Mouse (Mus musculus): ENCODE measurements around the gene Rpap2. TPM values are rescaled to one million over a fixed set of nuclear protein-coding genes. Genes with fewer than 3 reads are reported as not detected.

Gene Rpap2
- polyA plus RNA-seq, 1 experiment from 2014 or later = 18.3 TPM

GRCm38 (mm10) chr5:107598380-107598779, 1.2 kb downstream of the Rpap2 start:
- peak overlapping the region; percentile 76 for H3K4me2 ChIP-seq (ENCODE audit: low read length)
- H3K27me3 ChIP-seq (ENCODE audit: insufficient read depth, low read length) = no peaks in the 10 kb centered on the region
- H3K36me3 ChIP-seq (ENCODE audit: insufficient read depth, low read length) = peaks cover 11% of the 10 kb centered on the region
- ATAC-seq (replicated peaks; ENCODE audit: low FRiP score, low read depth) = no peak
- DNase-seq (ENCODE audit: low spot score) = peak; percentile 13
- peak overlapping the region; percentile 74; the same call in 1 of the 2 replicates for H3K4me3 ChIP-seq (replicated peaks; ENCODE audit: low read depth, low read length)
- H3K9ac ChIP-seq (ENCODE audit: low read depth, low read length) = peak overlapping the region; percentile 83; the same call in 1 of the 2 replicates
- H3K9me3 ChIP-seq (replicated peaks; ENCODE audit: low read length) = no peaks in the 10 kb centered on the region
- H3K4me1 ChIP-seq (replicated peaks; ENCODE audit: insufficient read depth, low read length) = no peaks in the 10 kb centered on the region
- H3K27ac ChIP-seq = no peak overlapping the region
- 18% methylated on average over 4 of the region's 4 CpGs for WGBS
- TF ChIP-seq CTCF (IDR thresholded peaks at IDR 0.05; ENCODE audit: low read depth) = no peak

GRCm38 (mm10) chr5:107611224-107611623, 14.1 kb downstream of the Rpap2 start:
- peak; percentile 92 for TF ChIP-seq CTCF (IDR thresholded peaks at IDR 0.05; ENCODE audit: low read depth)
- Histone ChIP-seq H3K4me3 (replicated peaks; ENCODE audit: low read depth, low read length) (no peak overlapping the region), H3K4me1 (replicated peaks; ENCODE audit: insufficient read depth, low read length) (no peaks in the 10 kb centered on the region), H3K9ac (ENCODE audit: low read depth, low read length) (no peak overlapping the region), H3K27ac (no peak overlapping the region), H3K4me2 (ENCODE audit: low read length) (no peak overlapping the region), H3K9me3 (replicated peaks; ENCODE audit: low read length) (no peaks in the 10 kb centered on the region), H3K36me3 (ENCODE audit: insufficient read depth, low read length) (peaks cover 12% of the 10 kb centered on the region), H3K27me3 (ENCODE audit: insufficient read depth, low read length) (no peaks in the 10 kb centered on the region)
- ATAC-seq (replicated peaks; ENCODE audit: low FRiP score, low read depth) (no peak), DNase-seq (ENCODE audit: low spot score) (peak; percentile 85)
- WGBS = 4% methylated on average over 2 of the region's 2 CpGs

- no peaks in the 10 kb centered on the region for H3K9me3 ChIP-seq (replicated peaks; ENCODE audit: low read length)
- no peak overlapping the region for H3K27ac ChIP-seq
- H3K4me3 ChIP-seq (replicated peaks; ENCODE audit: low read depth, low read length) = no peak overlapping the region
- H3K27me3 ChIP-seq (ENCODE audit: insufficient read depth, low read length) = no peaks in the 10 kb centered on the region
- H3K4me2 ChIP-seq (ENCODE audit: low read length) = no peak overlapping the region
- no peak for TF ChIP-seq CTCF (IDR thresholded peaks at IDR 0.05; ENCODE audit: low read depth)
- H3K4me1 ChIP-seq (replicated peaks; ENCODE audit: insufficient read depth, low read length) = no peaks in the 10 kb centered on the region
- peaks cover 21% of the 10 kb centered on the region for H3K36me3 ChIP-seq (ENCODE audit: insufficient read depth, low read length)
- DNase-seq (ENCODE audit: low spot score) = no peak
- no peak overlapping the region for H3K9ac ChIP-seq (ENCODE audit: low read depth, low read length)
- WGBS = 65% methylated on average over 6 of the region's 6 CpGs
- no peak for ATAC-seq (replicated peaks; ENCODE audit: low FRiP score, low read depth)
Measured at GRCm38 (mm10) chr5:107617986-107618385, 20.8 kb downstream of the Rpap2 start.

- H3K4me3 ChIP-seq (replicated peaks; ENCODE audit: low read depth, low read length) = no peak overlapping the region
Measured at GRCm38 (mm10) chr5:107621327-107621726, 24.2 kb downstream of the Rpap2 start.

GRCm38 (mm10) chr5:107633651-107634050, 36.5 kb downstream of the Rpap2 start:
- Histone ChIP-seq H3K4me3 (replicated peaks; ENCODE audit: low read depth, low read length) (no peak overlapping the region), H3K36me3 (ENCODE audit: insufficient read depth, low read length) (peaks cover 17% of the 10 kb centered on the region; the same call in 1 of the 2 replicates)
- ATAC-seq (replicated peaks; ENCODE audit: low FRiP score, low read depth) = no peak

More at GRCm38 (mm10) chr5:107621327-107621726, 24.2 kb downstream of the Rpap2 start:
- Histone ChIP-seq H3K27me3 (ENCODE audit: insufficient read depth, low read length) (no peaks in the 10 kb centered on the region), H3K4me1 (replicated peaks; ENCODE audit: insufficient read depth, low read length) (no peaks in the 10 kb centered on the region), H3K36me3 (ENCODE audit: insufficient read depth, low read length) (0 out of 2 replicates have a peak, but pooled peaks cover 9% of the 10 kb centered on the region), H3K4me2 (ENCODE audit: low read length) (no peak overlapping the region), H3K27ac (no peak overlapping the region), H3K9me3 (replicated peaks; ENCODE audit: low read length) (no peaks in the 10 kb centered on the region), H3K9ac (ENCODE audit: low read depth, low read length) (no peak overlapping the region)
- TF ChIP-seq CTCF (IDR thresholded peaks at IDR 0.05; ENCODE audit: low read depth) = no peak
- WGBS = 90% methylated on average over 3 of the region's 3 CpGs
- no peak for DNase-seq (ENCODE audit: low spot score)
- no peak for ATAC-seq (replicated peaks; ENCODE audit: low FRiP score, low read depth)

GRCm38 (mm10) chr5:107637106-107637505, 39.9 kb downstream of the Rpap2 start:
- no peak overlapping the region for H3K4me3 ChIP-seq (replicated peaks; ENCODE audit: low read depth, low read length)
- no peaks in the 10 kb centered on the region for H3K27me3 ChIP-seq (ENCODE audit: insufficient read depth, low read length)
- H3K9ac ChIP-seq (ENCODE audit: low read depth, low read length) = no peak overlapping the region
- no peaks in the 10 kb centered on the region for H3K4me1 ChIP-seq (replicated peaks; ENCODE audit: insufficient read depth, low read length)
- peaks cover 6% of the 10 kb centered on the region; the same call in 1 of the 2 replicates for H3K36me3 ChIP-seq (ENCODE audit: insufficient read depth, low read length)
- no peak overlapping the region for H3K4me2 ChIP-seq (ENCODE audit: low read length)
- DNase-seq (ENCODE audit: low spot score) = no peak
- no peak for ATAC-seq (replicated peaks; ENCODE audit: low FRiP score, low read depth)
- TF ChIP-seq CTCF (IDR thresholded peaks at IDR 0.05; ENCODE audit: low read depth) = no peak
- no peaks in the 10 kb centered on the region for H3K9me3 ChIP-seq (replicated peaks; ENCODE audit: low read length)
- 58% methylated on average over 1 of the region's 1 CpGs for WGBS
- no peak overlapping the region for H3K27ac ChIP-seq

More at GRCm38 (mm10) chr5:107633651-107634050, 36.5 kb downstream of the Rpap2 start:
- WGBS = 95% methylated on average over 4 of the region's 4 CpGs
- H3K9ac ChIP-seq (ENCODE audit: low read depth, low read length) = no peak overlapping the region
- no peaks in the 10 kb centered on the region for H3K4me1 ChIP-seq (replicated peaks; ENCODE audit: insufficient read depth, low read length)
- H3K27ac ChIP-seq = no peak overlapping the region
- H3K27me3 ChIP-seq (ENCODE audit: insufficient read depth, low read length) = no peaks in the 10 kb centered on the region
- no peaks in the 10 kb centered on the region for H3K9me3 ChIP-seq (replicated peaks; ENCODE audit: low read length)
- H3K4me2 ChIP-seq (ENCODE audit: low read length) = no peak overlapping the region
- no peak for DNase-seq (ENCODE audit: low spot score)
- TF ChIP-seq CTCF (IDR thresholded peaks at IDR 0.05; ENCODE audit: low read depth) = no peak

GRCm38 (mm10) chr5:107638366-107638765, 41.2 kb downstream of the Rpap2 start:
- ATAC-seq (replicated peaks; ENCODE audit: low FRiP score, low read depth) (no peak), DNase-seq (ENCODE audit: low spot score) (no peak)
- H3K4me2 ChIP-seq (ENCODE audit: low read length) = no peak overlapping the region
- no peak for TF ChIP-seq CTCF (IDR thresholded peaks at IDR 0.05; ENCODE audit: low read depth)
- H3K36me3 ChIP-seq (ENCODE audit: insufficient read depth, low read length) = peaks cover 6% of the 10 kb centered on the region; the same call in 1 of the 2 replicates
- H3K4me1 ChIP-seq (replicated peaks; ENCODE audit: insufficient read depth, low read length) = no peaks in the 10 kb centered on the region
- H3K9ac ChIP-seq (ENCODE audit: low read depth, low read length) = no peak overlapping the region
- 58% methylated on average over 8 of the region's 8 CpGs for whole genome bisulfite sequencing
- H3K27ac ChIP-seq = no peak overlapping the region
- H3K9me3 ChIP-seq (replicated peaks; ENCODE audit: low read length) = no peaks in the 10 kb centered on the region
- no peak overlapping the region for H3K4me3 ChIP-seq (replicated peaks; ENCODE audit: low read depth, low read length)
- H3K27me3 ChIP-seq (ENCODE audit: insufficient read depth, low read length) = no peaks in the 10 kb centered on the region

All from kidney, postnatal 0 days (tissue).